Mouse (Mus musculus): Measurements from ENCODE around the gene AY074887. TPM values are rescaled to one million over a fixed set of nuclear protein-coding genes. Genes with fewer than 3 reads are reported as not detected.
"Not testable (repeated sequence)": the region's sequence is repeated elsewhere in the genome, so short reads cannot be mapped to it uniquely, and the experiment has no call there.

AY074887 gene
- total and polyA plus RNA-seq, 2 experiments from 2014 or later = 1.2 TPM; not detected in 1

GRCm38 (mm10) chr9:54981291-54982191, 30.7 kb upstream of the AY074887 start:
- Histone ChIP-seq H3K9ac (replicated peaks; ENCODE audit: low read length, poor library complexity, severe bottlenecking) (peak overlapping the region; percentile 57), H3K27me3 (ENCODE audit: insufficient read depth, low read length) (peaks cover 9% of the 10 kb centered on the region), H3K27ac (ENCODE audit: low read depth, low read length) (no peak overlapping the region), H3K4me3 (ENCODE audit: low read depth, low read length) (peak overlapping the region; percentile 59), H3K9me3 (ENCODE audit: low read length) (no peaks in the 10 kb centered on the region), H3K4me1 (ENCODE audit: insufficient read depth, low read length) (peaks cover 6% of the 10 kb centered on the region; the same call in 1 of the 2 replicates), H3K36me3 (ENCODE audit: insufficient read depth, low read length) (no peaks in the 10 kb centered on the region), H3K4me2 (ENCODE audit: low read depth, low read length, poor library complexity, severe bottlenecking) (peak overlapping the region; percentile 91)
- ATAC-seq (ENCODE audit: low FRiP score) (peak; percentile 76; the same call in 1 of the 2 replicates), DNase-seq (ENCODE audit: low spot score) (peak; percentile 57)
- TF ChIP-seq CTCF (IDR thresholded peaks at IDR 0.05) = no peak
- under 1% methylated on average over 80 of the region's 85 CpGs for WGBS

- DNase-seq (ENCODE audit: low spot score) (peak; percentile 41), ATAC-seq (ENCODE audit: low FRiP score) (no peak)
These were observed 29.9 kb upstream of the AY074887 start, which contains the start of gene Chrna5 for GRCm38 (mm10) chr9:54980674-54981073. Gene Chrna5 (plus strand): TSS chr9:54980880.

GRCm38 (mm10) chr9:54969972-54970637, 19.3 kb upstream of the AY074887 start:
- Histone ChIP-seq H3K9ac (replicated peaks; ENCODE audit: low read length, poor library complexity, severe bottlenecking) (no peak overlapping the region), H3K4me3 (ENCODE audit: low read depth, low read length) (no peak overlapping the region), H3K9me3 (ENCODE audit: low read length) (no peaks in the 10 kb centered on the region), H3K27ac (ENCODE audit: low read depth, low read length) (no peak overlapping the region), H3K4me1 (ENCODE audit: insufficient read depth, low read length) (no peaks in the 10 kb centered on the region), H3K4me2 (ENCODE audit: low read depth, low read length, poor library complexity, severe bottlenecking) (no peak overlapping the region), H3K27me3 (ENCODE audit: insufficient read depth, low read length) (0 out of 2 replicates have a peak, but pooled peaks cover 2% of the 10 kb centered on the region), H3K36me3 (ENCODE audit: insufficient read depth, low read length) (no peaks in the 10 kb centered on the region)
- 61% methylated on average over 8 of the region's 8 CpGs for WGBS
- ATAC-seq (ENCODE audit: low FRiP score) (no peak), DNase-seq (ENCODE audit: low spot score) (no peak)
- no peak for TF ChIP-seq CTCF (IDR thresholded peaks at IDR 0.05)

More at GRCm38 (mm10) chr9:54980674-54981073, 29.9 kb upstream of the AY074887 start, which contains the start of gene Chrna5:
- 23% methylated on average over 8 of the region's 8 CpGs for WGBS
- H3K9me3 ChIP-seq (ENCODE audit: low read length) = no peaks in the 10 kb centered on the region
- H3K9ac ChIP-seq (replicated peaks; ENCODE audit: low read length, poor library complexity, severe bottlenecking) = peak within 1 kb of the TSS; percentile 57
- peak within 1 kb of the TSS; percentile 91 for H3K4me2 ChIP-seq (ENCODE audit: low read depth, low read length, poor library complexity, severe bottlenecking)
- peak within 1 kb of the TSS; percentile 59 for H3K4me3 ChIP-seq (ENCODE audit: low read depth, low read length)
- H3K36me3 ChIP-seq (ENCODE audit: insufficient read depth, low read length) = no peaks in the 10 kb centered on the region
- no peak for TF ChIP-seq CTCF (IDR thresholded peaks at IDR 0.05)
- H3K27me3 ChIP-seq (ENCODE audit: insufficient read depth, low read length) = peaks cover 9% of the 10 kb centered on the region
- H3K27ac ChIP-seq (ENCODE audit: low read depth, low read length) = no peak within 1 kb of the TSS
- peaks cover 6% of the 10 kb centered on the region; the same call in 1 of the 2 replicates for H3K4me1 ChIP-seq (ENCODE audit: insufficient read depth, low read length)

- H3K4me1 ChIP-seq (ENCODE audit: insufficient read depth, low read length) = no peaks in the 10 kb centered on the region
- H3K9ac ChIP-seq (replicated peaks; ENCODE audit: low read length, poor library complexity, severe bottlenecking) = no peak overlapping the region
- ATAC-seq (ENCODE audit: low FRiP score) (no peak), DNase-seq (ENCODE audit: low spot score) (no peak)
- no peaks in the 10 kb centered on the region for H3K9me3 ChIP-seq (ENCODE audit: low read length)
- no peak for TF ChIP-seq CTCF (IDR thresholded peaks at IDR 0.05)
- peaks cover 15% of the 10 kb centered on the region for H3K36me3 ChIP-seq (ENCODE audit: insufficient read depth, low read length)
- H3K4me3 ChIP-seq (ENCODE audit: low read depth, low read length) = no peak overlapping the region
- H3K4me2 ChIP-seq (ENCODE audit: low read depth, low read length, poor library complexity, severe bottlenecking) = no peak overlapping the region
- no peaks in the 10 kb centered on the region for H3K27me3 ChIP-seq (ENCODE audit: insufficient read depth, low read length)
- no peak overlapping the region for H3K27ac ChIP-seq (ENCODE audit: low read depth, low read length)
These were observed 12.9 kb upstream of the AY074887 start for GRCm38 (mm10) chr9:54963669-54964068.

GRCm38 (mm10) chr9:54961059-54961458, 10.3 kb upstream of the AY074887 start:
- DNase-seq (ENCODE audit: low spot score) (no peak), ATAC-seq (ENCODE audit: low FRiP score) (no peak)
- Histone ChIP-seq H3K4me2 (ENCODE audit: low read depth, low read length, poor library complexity, severe bottlenecking) (no peak overlapping the region), H3K27me3 (ENCODE audit: insufficient read depth, low read length) (no peaks in the 10 kb centered on the region), H3K4me3 (ENCODE audit: low read depth, low read length) (no peak overlapping the region), H3K4me1 (ENCODE audit: insufficient read depth, low read length) (no peaks in the 10 kb centered on the region), H3K36me3 (ENCODE audit: insufficient read depth, low read length) (peaks cover 33% of the 10 kb centered on the region), H3K9ac (replicated peaks; ENCODE audit: low read length, poor library complexity, severe bottlenecking) (no peak overlapping the region), H3K9me3 (ENCODE audit: low read length) (no peaks in the 10 kb centered on the region), H3K27ac (ENCODE audit: low read depth, low read length) (no peak overlapping the region)
- TF ChIP-seq CTCF (IDR thresholded peaks at IDR 0.05) = no peak
- WGBS = 97% methylated on average over 4 of the region's 4 CpGs

GRCm38 (mm10) chr9:54950162-54950561, 636 bp downstream of the AY074887 start:
- WGBS = 49% methylated on average over 8 of the region's 8 CpGs
- not testable (repeated sequence) for DNase-seq (ENCODE audit: low spot score); H3K4me1 ChIP-seq (ENCODE audit: insufficient read depth, low read length); H3K9ac ChIP-seq (replicated peaks; ENCODE audit: low read length, poor library complexity, severe bottlenecking); H3K27me3 ChIP-seq (ENCODE audit: insufficient read depth, low read length); H3K9me3 ChIP-seq (ENCODE audit: low read length); ATAC-seq (ENCODE audit: low FRiP score)
- peak overlapping the region; percentile 56 for H3K4me2 ChIP-seq (ENCODE audit: low read depth, low read length, poor library complexity, severe bottlenecking)
- H3K27ac ChIP-seq (ENCODE audit: low read depth, low read length) = peak overlapping the region; percentile 92
- H3K36me3 ChIP-seq (ENCODE audit: insufficient read depth, low read length) = peaks cover 13% of the 10 kb centered on the region
- peak overlapping the region; percentile 81 for H3K4me3 ChIP-seq (ENCODE audit: low read depth, low read length)
